Mouse (Mus musculus): Measurements from ENCODE around the gene Wwox. TPM values are rescaled to one million over a fixed set of nuclear protein-coding genes. Genes with fewer than 3 reads are reported as not detected.

Wwox gene
- polyA plus RNA-seq, 3 experiments from 2014 or later, result 8.6 to 17.2 (median 12.6) TPM

DNA sequence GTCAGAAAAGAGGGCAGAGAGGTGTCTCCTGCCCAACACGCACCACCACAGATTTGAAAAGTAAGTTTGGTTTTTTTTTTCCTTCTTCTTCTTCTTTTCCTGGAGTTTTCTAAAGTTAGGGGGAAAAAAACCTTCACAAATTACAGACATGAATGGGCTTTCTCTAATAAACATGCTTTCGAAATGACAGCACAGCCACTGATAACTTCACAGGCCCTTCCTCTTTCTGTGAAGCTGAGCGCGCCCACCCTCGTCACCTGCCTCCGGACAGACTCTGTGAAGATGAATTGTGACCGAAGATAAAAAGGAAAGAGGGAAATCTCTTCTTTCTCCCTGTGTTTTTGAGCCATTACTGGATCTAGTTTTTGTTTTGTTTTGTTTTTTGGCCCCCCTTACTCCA lies 469.1 kb downstream of the Wwox start:
- ATAC-seq, result no peak

DNA sequence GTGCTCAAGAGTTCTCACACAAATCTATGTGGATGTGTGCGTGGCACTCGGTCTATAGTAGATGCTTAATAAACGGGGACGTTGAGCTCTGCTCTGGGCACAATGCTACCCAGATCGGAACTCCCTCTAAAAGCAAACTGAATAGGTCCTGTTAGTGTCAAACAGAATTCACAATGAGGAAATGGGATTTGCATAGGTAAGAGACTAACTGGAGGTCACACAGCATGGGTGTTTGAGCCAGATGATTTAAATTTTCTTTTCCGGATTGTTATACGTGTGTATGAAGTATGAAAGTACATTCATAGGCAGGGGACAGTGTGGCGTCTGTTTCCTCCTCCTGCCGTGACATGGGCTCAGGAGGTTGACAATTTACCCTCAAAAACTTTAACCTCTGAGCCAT lies 469.7 kb downstream of the Wwox start:
- no peak for ATAC-seq

DNA sequence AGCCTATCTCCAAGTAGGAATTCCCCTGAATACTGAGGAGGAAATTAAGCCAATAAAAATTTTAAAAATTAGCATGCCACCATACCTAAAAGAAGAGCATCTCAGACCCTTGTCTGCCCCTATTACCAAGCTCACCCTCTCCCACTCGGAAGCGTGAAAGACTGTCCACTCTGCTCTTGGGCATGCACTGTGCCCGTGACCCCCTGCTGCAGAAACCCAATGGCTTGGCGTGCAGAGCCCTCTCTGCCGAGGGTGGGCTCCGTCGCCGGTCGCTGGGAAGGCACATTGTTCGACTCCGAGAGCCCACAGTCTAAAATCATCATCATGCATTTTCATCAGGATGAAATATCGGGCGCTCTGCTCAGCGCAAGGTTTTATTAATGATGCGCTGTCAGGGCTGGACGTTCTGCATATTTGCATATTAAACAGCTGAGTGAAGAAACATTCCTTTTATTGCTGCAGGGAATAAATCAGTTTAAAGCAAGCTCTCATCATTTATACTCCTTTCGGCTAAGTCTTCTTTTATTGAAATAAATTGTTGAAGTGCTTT lies 471.7 kb downstream of the Wwox start:
- ATAC-seq, result no peak

DNA sequence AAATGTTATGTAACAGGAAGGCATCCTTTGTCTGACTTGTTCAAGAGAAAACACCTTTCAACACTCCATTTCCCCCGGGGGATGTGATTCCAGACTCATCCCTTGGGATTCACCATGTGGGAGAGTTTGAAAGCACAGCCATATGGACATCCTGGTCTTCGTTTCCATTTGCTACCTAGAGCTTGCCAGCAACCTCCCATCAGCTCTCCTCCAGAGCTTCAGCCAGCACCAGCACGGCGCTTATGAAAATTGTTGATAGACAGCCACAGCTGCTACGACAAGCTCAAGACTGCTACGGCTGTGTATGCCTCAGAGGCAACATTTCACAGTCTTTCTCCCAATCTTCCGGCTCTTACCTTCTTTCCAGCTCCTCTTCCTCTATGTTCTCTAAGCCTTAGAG lies 484.2 kb downstream of the Wwox start:
- no peak for ATAC-seq

DNA sequence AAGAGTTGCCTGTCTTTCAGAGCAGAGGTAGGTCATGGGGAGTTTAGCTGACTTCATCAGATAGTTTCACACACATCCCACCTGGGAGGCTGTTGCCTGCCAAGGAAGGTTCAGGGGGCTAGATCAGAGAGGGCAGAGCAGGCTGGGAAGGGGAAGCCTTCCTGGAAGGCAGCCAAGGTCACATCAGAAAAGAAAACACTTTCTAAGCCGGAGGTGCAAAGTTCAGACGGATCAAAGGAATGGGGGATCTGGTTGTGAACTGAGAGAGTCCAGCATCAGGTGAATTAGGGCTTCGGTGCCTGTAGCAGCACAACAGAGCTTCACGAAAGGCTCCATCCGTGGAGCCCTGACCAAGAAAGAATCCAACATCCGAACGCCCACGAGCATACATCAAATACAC lies 488.0 kb downstream of the Wwox start:
- no peak for ATAC-seq

DNA sequence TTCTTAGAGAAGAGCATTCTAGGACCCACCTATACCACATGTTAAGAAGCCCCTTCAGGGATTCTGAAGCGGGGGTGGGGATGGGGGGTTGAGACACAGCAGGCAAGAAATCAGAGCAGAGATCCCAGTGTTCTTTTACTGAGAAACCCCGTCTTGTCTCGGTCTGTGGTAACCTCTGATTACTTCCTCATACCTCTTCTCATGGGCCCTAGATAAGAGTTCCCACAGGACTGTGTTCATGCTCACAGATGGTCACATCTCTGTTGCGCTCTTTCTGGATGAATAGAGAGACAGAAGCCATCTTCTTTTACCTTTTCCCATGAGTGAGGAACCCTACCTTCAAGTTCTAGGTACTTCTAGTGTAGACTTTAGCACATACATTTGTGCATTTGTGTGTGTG lies 488.5 kb downstream of the Wwox start:
- ATAC-seq, result no peak

DNA sequence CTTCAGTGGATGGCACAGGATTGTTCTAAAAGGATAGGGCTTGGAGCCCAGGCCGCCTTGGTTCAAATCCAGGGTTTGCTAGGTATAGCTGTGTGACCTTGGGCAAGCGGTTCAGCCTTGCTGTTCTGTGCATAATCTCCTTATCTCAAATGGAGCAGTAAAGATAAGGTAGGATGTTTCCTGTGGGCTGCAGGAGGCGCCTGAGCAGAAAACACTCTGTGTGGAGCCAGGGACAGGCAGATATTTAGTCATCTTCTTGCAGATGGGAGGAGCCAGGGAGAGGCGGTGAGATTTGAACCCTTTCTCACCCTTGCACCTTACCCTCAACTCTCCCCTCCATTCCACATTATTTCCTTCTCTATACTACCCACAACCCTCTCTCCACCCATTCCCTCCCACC lies 490.1 kb downstream of the Wwox start:
- no peak for ATAC-seq

DNA sequence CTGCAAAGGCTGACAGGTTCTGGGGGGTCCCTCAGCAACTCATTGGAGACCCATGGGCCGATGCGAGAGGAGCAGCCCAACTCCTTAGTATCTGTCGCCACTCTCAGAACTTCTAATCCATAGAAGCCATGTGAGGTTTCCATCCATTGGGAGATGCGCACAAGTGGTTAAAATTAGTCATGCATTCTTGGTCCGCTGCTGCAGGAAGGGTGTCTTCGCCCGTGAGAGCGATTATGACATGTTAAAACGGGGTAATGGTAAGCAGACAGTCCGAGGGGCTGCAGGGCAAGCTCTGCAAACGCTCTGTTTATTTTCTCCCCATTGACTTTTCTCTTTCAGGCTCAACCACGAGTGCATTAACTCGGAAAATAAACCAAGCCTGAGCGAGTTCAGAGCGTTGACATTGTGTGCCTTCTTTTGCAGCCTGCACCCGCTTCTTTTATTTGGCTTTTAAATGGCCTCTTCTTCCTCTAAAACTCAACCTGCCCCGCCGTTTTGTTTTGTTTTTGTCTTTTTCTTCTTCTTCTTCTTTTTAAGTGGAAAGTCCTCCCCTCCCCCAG lies 492.7 kb downstream of the Wwox start:
- ATAC-seq, result no peak

DNA sequence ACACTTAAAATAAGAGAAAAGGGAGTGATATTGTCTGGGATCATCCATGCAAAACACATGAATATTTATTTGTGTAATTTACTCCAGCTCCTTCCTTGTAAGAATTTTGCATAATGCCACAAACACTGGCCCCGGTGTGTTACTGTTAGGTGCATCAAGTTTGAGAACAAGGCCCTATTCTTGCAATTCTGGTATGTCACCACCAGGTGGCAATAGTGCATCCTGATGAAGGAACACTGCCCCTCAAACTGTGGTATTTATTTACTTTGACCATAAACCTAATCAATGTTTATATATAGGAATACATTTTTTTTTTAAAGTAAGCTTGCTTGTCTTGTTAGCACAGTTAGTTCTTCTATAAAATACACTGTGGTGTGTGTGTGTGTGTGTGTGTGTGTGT lies 493.8 kb downstream of the Wwox start:
- peak; percentile 32 for ATAC-seq

DNA sequence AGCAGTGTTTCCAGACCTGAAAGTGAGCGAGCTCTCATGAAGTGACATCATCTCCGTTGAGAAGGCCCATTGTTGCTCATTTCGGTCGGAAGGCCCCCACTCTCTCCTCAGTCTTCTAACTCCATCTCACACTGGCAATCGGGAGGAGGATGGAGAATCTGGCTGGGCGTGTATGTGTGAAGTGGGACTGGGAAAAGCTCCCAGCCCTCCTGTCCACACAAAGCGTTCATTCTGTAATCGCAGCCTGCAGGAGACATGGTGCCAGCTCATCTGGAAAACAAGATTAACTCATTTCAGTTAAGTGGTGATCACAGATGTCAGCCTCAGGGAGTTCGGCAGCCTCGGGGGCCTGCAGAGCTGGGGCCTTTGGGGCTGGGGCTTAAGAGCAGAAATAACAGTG lies 497.4 kb downstream of the Wwox start:
- ATAC-seq, result no peak

DNA sequence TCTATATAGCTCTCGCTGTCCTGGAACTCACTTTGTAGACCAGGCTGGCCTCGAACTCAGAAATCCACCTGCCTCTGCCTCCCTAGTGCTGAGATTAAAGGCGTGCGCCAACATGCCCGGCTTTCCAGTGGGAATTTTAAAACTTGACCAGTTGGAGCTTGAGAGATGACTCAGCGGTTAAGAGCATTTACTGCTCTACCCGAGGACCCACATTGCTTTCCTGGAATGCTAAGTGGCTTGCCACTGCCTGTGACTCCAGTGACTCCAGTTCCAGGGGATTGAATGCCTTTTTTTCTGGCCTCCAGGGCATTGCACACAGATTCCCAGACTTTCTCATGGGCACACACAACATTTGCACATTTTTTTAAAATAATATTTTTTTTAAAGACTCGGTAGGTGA lies 499.9 kb downstream of the Wwox start:
- no peak for ATAC-seq

DNA sequence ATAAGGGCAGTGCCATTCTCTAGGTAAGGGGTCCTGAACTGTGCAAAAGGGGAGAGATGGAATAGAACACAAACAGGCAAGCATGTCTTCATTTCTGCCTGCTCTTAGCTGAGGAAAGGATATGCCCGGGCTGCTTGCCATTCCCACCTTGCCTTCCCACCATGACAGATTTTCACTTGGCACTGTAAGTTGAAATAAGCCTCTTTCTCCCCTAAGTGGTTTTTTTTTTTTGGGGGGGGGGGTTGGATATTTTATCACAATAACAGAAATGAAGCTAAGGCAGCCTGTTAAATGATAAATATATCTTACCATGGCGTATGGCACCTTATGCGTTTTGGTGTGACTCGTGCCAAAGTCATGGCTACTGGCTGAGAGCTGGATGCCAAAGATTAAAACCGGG lies 501.6 kb downstream of the Wwox start:
- ATAC-seq, result no peak

DNA sequence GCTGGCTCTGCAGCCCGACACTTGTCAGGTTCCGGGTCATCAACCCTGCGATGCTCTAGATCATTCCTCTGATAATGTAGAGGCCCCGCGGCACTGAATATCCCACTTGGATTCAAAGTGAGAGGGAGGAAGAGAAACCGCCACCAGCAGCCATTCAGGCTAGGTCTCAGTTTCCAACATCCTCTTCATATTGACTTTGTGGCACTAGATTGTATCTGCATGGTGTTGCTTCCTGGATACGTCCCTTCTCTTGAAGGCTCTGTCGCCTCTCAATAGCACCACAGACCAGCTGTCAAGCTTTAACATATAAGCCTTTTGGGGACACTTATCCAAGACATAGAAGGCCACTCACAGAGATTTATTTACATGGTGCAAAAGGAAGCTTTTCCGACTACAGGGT lies 502.2 kb downstream of the Wwox start:
- peak; percentile 77 for ATAC-seq

DNA sequence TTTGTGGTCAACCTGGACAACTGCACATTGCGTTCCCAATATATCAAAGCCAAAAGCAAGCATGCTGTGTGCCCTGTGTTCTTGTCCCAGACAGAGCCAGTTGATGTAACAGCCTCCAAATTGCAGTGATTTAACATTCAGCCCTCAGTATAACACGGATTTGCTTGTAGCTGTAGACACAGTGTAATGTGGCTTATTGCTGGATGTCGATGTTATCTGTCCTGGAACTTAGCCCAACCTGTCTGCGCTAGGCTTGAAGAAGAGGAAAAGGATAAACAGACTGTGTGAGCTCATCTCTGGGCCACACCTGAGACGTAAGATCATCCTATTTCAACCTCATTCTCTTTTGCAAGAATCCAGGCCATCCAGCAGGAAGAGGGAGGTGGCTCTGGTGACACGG lies 508.5 kb downstream of the Wwox start:
- no peak for ATAC-seq

DNA sequence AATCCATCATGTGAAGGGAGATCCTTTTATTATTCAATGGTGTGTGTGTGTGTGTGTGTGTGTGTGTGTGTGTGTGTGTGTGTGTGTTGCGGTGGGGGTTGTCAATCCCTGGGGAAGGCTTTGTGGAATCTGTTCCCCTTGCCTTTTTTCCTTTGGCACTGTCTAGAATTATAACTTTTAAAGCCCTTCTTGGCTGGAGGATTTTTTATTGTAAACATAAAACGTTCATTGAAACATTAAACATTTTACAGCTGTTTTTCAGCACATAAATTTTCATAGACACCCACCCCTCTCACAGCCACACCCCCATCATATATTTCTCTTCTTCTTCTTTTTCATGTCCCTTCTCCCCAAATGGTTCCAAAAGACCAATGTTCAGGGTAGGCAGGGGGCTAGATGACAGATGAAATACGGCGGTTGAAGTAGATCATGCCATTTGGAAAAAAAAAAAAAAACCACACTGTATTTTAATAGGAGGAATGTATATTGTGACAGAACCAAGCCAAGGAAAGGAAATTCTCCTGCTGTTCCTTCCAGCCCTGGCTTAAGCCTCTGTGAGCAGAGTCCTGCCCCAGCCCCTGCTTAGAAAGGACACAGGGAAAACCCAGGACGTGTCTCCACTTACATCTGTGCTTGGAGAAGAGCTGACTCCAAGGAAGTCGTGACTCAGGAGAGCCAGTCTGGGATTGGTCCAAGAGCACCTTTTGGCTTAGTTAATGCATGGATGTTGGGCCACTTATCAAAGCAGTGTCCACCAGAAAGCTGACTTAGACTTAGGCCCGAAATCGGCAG lies 517.1 kb downstream of the Wwox start:
- no peak for ATAC-seq

DNA sequence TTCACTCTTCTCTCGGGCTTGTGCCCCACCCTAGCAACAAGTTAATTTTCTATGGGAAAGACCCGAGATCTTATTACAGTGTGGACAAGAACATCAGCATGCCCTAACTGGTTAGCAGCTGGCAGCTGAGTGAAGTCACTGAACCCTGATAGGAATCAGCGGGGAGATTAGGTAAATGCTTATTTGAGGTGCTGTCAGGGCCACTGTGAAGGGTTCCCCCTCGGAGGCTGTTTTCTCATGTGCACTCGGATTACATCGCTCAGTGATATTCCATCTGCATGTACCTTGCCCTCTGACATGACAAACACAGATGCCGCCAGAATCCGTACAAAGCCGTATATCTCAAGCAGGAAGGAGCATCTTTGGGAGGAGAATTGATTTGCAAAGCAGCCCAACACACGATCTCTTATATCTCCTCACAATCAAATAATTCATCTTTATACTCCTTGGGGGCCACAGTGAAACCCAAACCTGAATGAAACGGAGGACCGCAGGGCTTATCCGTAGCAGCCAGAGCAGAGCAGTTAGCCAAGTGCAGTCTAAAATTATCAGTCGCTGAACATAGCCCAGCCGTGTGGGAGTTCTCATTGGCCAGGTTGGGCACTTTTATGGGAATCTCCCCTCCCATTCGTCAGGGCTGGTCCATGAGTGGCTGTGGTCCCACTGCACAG lies 519.1 kb downstream of the Wwox start:
- ATAC-seq, result no peak

DNA sequence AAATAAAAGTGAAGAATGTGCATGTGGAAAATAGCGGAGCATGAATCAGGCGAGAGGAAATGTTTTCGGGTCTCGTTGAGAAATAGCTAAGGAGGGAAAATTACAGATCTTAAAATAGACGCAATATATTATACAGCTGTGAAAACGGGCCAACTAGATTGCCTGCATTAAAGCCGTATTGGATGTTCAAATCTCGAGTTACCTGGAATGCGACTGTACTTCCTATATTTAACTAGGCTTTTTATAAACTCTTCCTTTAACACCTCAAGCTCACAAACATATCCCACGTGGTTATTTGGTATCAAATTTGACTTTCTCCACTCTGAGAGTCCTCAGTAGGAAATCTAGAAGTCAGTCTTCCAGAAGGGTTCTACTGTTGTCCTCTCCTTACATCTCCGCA lies 520.0 kb downstream of the Wwox start:
- ATAC-seq, result no peak

DNA sequence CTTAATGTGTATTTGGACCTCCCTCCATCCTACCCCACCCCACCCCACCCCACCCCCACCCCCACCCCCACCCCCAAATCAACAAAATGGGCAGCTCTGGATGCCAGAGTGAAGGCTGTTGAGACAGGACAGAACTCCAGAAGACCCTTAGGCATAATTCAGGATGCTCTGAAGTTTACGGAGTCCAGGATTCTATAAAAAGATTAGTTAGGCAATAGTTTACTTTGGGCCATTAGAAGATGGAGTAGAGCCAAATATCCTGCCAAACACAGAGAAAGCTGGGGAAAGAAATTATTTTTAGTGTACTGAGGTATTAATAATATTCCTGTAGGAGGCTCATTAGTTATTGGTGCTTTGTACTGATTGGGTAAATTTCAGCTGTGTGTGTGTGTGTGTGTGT lies 523.0 kb downstream of the Wwox start:
- no peak for ATAC-seq

DNA sequence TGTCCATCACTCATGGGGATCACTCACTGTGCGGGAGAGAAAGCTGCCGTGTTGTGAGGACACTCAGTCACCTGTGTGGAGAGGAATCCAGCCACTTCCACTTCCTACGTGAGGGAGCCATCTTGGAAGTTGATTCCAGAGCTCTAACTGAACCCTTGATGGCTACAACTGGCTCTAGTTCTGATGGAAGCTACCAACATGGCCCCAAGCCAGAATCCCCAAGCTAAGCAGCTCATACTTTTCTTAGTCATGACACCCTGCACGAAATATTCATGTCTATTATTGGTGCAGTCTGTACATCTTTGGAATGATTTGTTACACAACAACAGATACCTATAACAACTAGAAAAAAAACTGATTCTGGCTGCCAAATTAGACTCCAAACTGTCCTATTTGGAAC lies 523.8 kb downstream of the Wwox start:
- ATAC-seq, result no peak

DNA sequence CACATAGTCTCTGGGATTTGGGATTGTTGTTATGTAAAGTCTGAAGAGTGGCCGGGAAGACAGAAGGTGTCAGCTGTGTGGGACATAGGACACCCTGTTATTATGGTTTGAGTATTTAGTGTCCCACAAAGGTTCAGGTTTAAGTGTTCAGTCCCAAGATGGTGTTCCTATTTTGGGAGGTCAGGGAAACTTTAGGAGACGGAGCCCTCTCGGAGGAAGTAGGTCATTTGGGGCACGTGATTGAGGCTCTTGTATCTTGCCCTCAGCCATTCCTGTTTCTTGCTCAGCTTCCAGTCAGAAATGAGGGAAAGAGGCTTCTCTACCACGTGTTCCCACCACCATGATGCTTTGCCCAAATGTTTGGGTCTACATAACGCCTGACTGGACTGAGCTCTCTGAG lies 524.8 kb downstream of the Wwox start:
- ATAC-seq, result no peak

DNA sequence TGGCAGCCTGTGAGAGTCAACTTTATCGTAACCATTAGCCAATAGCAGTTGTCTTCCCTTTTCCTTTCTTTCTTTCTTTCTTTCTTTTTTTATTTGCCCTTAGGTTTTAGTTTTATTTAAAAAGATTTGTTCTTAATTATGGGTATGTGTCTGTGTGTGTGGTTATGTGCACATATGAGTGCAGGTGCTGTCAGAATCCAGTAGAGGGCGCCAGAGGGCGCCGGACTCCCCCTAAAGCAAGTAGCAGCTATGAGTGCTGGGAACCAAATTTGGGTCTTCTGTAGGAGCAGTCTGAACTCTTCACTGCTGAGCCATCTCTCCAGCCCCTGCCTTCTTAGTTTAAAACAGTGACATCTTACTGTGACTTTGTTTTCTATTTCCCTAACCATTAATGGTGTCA lies 529.4 kb downstream of the Wwox start:
- no peak for ATAC-seq

DNA sequence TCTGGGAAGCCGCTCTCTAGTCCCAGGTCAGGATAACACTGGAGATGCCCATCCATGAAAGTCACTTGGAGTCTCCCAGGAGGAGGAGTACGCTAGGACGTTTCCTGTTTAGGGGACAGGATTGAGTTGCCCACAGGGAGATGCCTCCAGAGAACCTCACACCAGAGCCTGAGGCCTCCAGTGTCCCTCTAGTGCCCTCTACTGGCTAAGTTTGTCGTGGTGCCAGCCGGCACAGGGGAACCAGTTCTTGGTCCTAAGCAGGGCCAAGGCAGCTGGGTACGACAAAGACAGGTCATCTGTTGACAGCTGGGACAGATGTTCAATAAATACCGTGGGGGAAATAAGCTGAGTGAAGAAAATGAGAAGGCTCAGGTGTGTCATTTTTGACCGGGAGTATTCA lies 531.9 kb downstream of the Wwox start:
- ATAC-seq, result peak; percentile 42

DNA sequence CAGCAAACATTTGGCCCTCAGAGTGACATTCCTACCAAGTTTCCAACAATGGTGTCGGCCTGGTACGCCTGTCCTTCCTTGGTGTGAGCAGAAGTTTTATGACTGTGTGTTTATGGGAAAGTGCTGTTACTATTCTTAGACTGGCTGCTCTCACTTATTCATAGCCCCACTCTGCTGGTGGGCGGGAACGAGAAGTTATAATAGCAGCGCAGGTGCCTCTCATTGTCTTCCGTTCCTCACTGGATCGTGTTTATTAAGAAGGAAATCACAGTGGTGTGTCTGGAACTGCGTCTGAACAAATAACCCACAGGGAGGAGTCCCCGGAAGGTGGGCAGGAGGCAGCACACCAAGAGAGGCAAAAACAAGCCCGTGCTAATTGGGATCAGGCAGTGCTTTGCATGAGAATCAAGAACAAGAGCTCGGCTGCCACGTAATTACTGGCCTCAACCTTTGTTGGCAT lies 533.6 kb downstream of the Wwox start:
- peak; percentile 72 for ATAC-seq

All from inflammation-experienced regulatory T-cells, adult 6 months (primary cell).